Mouse (Mus musculus) liver, embryonic 14.5 days (tissue): ENCODE data around the gene Tango2. TPM values are rescaled to one million over a fixed set of nuclear protein-coding genes. Genes with fewer than 3 reads are reported as not detected.

Experiments
- ATAC-seq: fragments of 200-750 bp; cut with Nextera tagmentation; 2 replicates; pipeline ENCODE4 v1.8.0; 2017; ENCODE audit warnings: moderate number of reproducible peaks, mild to moderate bottlenecking, moderate library complexity; ENCODE audit not compliant: insufficient read depth
- DNase-seq, 3 experiments: peaks; one replicate each; pipeline ENCODE4 v3.0.0-alpha.2; 2012 to 2013; ENCODE audit warnings: low read depth in 3 of 3, low spot score in 3 of 3
- H3K27ac ChIP-seq: fragments of 300-500 bp; sonication (generic); 2 replicates; pipeline ENCODE4 v1.5.1; 2014; ENCODE audit warnings: moderate library complexity, mild to moderate bottlenecking, control low read depth, inconsistent platforms
- H3K27me3 ChIP-seq: fragments of 300-500 bp; sonication (generic); 2 replicates; pipeline ENCODE4 v1.6.1; 2014; ENCODE audit warnings: mild to moderate bottlenecking, low read length, moderate library complexity; ENCODE audit not compliant: control insufficient read depth, insufficient read depth
- H3K36me3 ChIP-seq: fragments of 300-500 bp; sonication (generic); replicated peaks from 2 replicates; pipeline ENCODE4 v1.6.1; 2014; ENCODE audit warnings: low read depth; ENCODE audit not compliant: control insufficient read depth, insufficient read depth
- H3K4me1 ChIP-seq, 2 experiments: fragments of 200-500 bp in 1 of 2; fragments of 300-500 bp in 1 of 2; sonication (generic) in 1 of 2; replicated peaks; 2 replicates each; pipeline ENCODE4 v1.6.1; 2012 to 2014; ENCODE audit warnings: antibody characterized with exemption in 1 of 2, inconsistent platforms in 1 of 2, low read length in 1 of 2; ENCODE audit not compliant: control insufficient read depth in 2 of 2, insufficient read depth in 2 of 2
- H3K4me2 ChIP-seq: fragments of 300-500 bp; sonication (generic); 2 replicates; pipeline ENCODE4 v1.6.1; 2014; ENCODE audit warnings: low read depth, mild to moderate bottlenecking, control low read depth, moderate library complexity
- H3K4me3 ChIP-seq, 2 experiments: fragments of 200-500 bp in 1 of 2; fragments of 300-500 bp in 1 of 2; sonication (generic) in 1 of 2; 2 replicates each; pipeline ENCODE4 v1.5.1; 2012 to 2014; ENCODE audit warnings: low read depth in 2 of 2, low read length in 2 of 2, mild to moderate bottlenecking in 2 of 2, control low read depth in 1 of 2, inconsistent platforms in 1 of 2, moderate library complexity in 1 of 2; ENCODE audit not compliant: insufficient read depth in 1 of 2
- H3K9ac ChIP-seq: fragments of 300-500 bp; sonication (generic); replicated peaks from 2 replicates; pipeline ENCODE4 v1.6.1; 2014; ENCODE audit warnings: mild to moderate bottlenecking, control low read depth, moderate library complexity
- H3K9me3 ChIP-seq: fragments of 300-500 bp; sonication (generic); 2 replicates; pipeline ENCODE4 v1.6.1; 2016; ENCODE audit warnings: low read length, mixed read lengths; ENCODE audit not compliant: control insufficient read depth
- CTCF ChIP-seq: IDR thresholded peaks from 2 replicates; pipeline ENCODE4 v1.5.1; 2016; ENCODE audit warnings: antibody characterized with exemption, low read depth, control low read depth
- EP300 ChIP-seq: IDR thresholded peaks from 2 replicates; pipeline ENCODE4 v1.6.1; 2016; ENCODE audit warnings: antibody characterized with exemption, low read depth
- WGBS: fragments of 180-500 bp; shearing (Covaris S2); extraction: QIAGEN DNeasy Blood & Tissue Kit; methylation state at CpG from one replicate; pipeline ENCODE4 v1.1.7; 2014; ENCODE audit not compliant: insufficient replicate concordance; 5-methylcytosine and 5-hydroxymethylcytosine counted together
- polyA plus RNA-seq, 2 experiments: library from polyadenylated mRNA; depleted of rRNA in 1 of 2; stranded (reverse) in 1 of 2; unstranded in 1 of 2; fragments of >200 nt; fragmentation: Nextera tagmentation in 1 of 2; extraction: Ambion mirVana in 1 of 2; gene quantifications; 2 replicates each; pipeline versions ENCODE4 v1.2.1 to v1.2.3; 2012 to 2014

Tango2 gene
- polyA plus RNA-seq, 2 experiments = 44.5 to 58.8 TPM

DNA sequence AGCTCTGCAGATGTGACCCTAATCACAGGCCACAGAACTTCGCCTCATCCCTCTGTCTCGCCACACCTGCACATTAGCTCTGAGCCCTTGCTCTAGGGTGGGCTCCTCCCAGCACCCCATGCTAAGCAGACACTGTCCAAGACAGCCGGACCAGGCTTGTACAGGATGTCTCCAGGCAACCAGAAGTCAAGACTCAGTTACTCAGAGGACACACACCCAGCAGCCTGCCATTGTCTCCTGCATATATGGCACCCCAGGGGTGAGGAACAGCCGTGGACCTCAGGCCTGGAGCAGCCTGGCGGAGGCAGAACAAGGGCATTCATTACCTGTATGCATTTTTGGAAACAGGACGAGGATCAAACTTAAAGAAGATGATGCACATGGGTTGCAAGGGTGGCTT is 23.9 kb downstream of the Tango2 start:
- H3K4me2 ChIP-seq = no peak overlapping the region
- H3K27ac ChIP-seq = no peak overlapping the region
- no peak overlapping the region for H3K4me3 ChIP-seq
- DNase-seq = no peak
- peaks cover 32% of the 10 kb centered on the region for H3K36me3 ChIP-seq
- H3K27me3 ChIP-seq = no peaks in the 10 kb centered on the region
- no peak for ATAC-seq
- 79% methylated on average over 6 of the region's 6 CpGs for WGBS
- TF ChIP-seq EP300 = no peak
- TF ChIP-seq CTCF = no peak
- H3K4me1 ChIP-seq = no peaks in the 10 kb centered on the region
- no peaks in the 10 kb centered on the region for H3K9me3 ChIP-seq
- no peak overlapping the region for H3K9ac ChIP-seq

GRCm38 (mm10) chr16:18323460-18323859 is 24.4 kb downstream of the Tango2 start:
- H3K4me1 ChIP-seq = no peaks in the 10 kb centered on the region
- TF ChIP-seq CTCF (no peak), EP300 (no peak)
- H3K27me3 ChIP-seq = no peaks in the 10 kb centered on the region
- no peak overlapping the region for H3K9ac ChIP-seq
- H3K9me3 ChIP-seq = no peaks in the 10 kb centered on the region
- H3K36me3 ChIP-seq = peaks cover 32% of the 10 kb centered on the region
- no peak overlapping the region for H3K4me2 ChIP-seq
- H3K27ac ChIP-seq = no peak overlapping the region
- WGBS = 86% methylated on average over 2 of the region's 2 CpGs
- no peak overlapping the region for H3K4me3 ChIP-seq
- no peak for DNase-seq
- ATAC-seq = no peak

DNA sequence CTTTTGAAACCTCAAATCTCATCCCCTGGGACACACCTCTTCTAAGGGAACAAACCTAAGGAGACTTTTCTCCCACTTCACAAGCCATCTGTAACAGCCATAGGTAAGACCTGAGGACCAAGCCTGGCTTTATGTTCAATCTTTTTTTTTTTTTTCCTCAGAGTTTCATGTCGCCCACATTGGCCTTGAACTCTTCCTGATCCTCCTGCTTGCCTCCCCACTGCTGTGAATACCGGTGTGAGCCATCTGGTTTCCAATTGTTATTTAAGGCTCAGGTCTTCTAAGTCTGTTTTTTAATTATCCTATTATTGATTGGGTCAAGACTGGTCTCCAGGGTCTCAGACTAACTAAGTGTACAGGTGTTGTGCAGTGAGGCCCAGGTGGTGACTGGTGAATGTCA is 26.5 kb downstream of the Tango2 start:
- TF ChIP-seq EP300 (no peak), CTCF (no peak)
- H3K27me3 ChIP-seq = no peaks in the 10 kb centered on the region
- H3K27ac ChIP-seq = no peak overlapping the region
- peaks cover 38% of the 10 kb centered on the region for H3K36me3 ChIP-seq
- H3K9me3 ChIP-seq = no peaks in the 10 kb centered on the region
- DNase-seq (no peak), ATAC-seq (no peak)
- no peak overlapping the region for H3K9ac ChIP-seq
- H3K4me2 ChIP-seq = no peak overlapping the region
- WGBS = 68% methylated on average over 2 of the region's 2 CpGs
- H3K4me1 ChIP-seq = no peaks in the 10 kb centered on the region
- H3K4me3 ChIP-seq = no peak overlapping the region

DNA sequence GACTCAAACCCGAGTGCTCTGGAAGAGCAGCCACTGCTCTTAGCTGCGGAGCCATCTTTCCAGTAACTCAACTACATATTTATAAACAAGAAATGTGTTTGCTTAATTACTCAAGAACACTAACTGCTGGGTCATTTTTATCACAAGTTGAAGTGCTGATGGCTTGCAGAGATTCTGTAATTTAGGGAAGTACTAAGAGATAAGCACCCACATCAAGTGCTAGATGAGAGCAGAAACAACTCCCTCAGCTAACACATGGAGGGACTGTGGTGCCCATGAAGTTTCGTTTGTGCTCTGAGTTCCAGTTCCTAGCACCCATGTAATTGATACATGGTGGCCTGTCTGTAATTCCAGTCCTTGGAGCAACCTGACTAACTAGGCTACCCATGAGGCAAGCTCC is 28.9 kb downstream of the Tango2 start:
- no peak for ATAC-seq
- DNase-seq = no peak
- WGBS = 56% methylated on average over 3 of the region's 3 CpGs

GRCm38 (mm10) chr16:18308159-18308558 is 39.7 kb downstream of the Tango2 start:
- no peak overlapping the region for H3K9ac ChIP-seq
- H3K4me3 ChIP-seq = no peak overlapping the region
- TF ChIP-seq EP300 (no peak), CTCF (no peak)
- no peaks in the 10 kb centered on the region for H3K27me3 ChIP-seq
- no peak overlapping the region for H3K27ac ChIP-seq
- H3K4me1 ChIP-seq = no peaks in the 10 kb centered on the region
- H3K9me3 ChIP-seq = no peaks in the 10 kb centered on the region
- H3K36me3 ChIP-seq = peaks cover 39% of the 10 kb centered on the region
- WGBS = 12% methylated on average over 1 of the region's 1 CpGs
- ATAC-seq = no peak; the same call in 1 of the 2 replicates
- DNase-seq = no peak
- no peak overlapping the region for H3K4me2 ChIP-seq

More for the DNA sequence above, 28.9 kb downstream of the Tango2 start:
- H3K9ac ChIP-seq = no peak overlapping the region
- no peaks in the 10 kb centered on the region for H3K4me1 ChIP-seq
- H3K36me3 ChIP-seq = peaks cover 35% of the 10 kb centered on the region
- no peak overlapping the region for H3K27ac ChIP-seq
- no peaks in the 10 kb centered on the region for H3K9me3 ChIP-seq
- no peak for TF ChIP-seq CTCF
- TF ChIP-seq EP300 = no peak
- no peak overlapping the region for H3K4me2 ChIP-seq
- no peak overlapping the region for H3K4me3 ChIP-seq
- H3K27me3 ChIP-seq = no peaks in the 10 kb centered on the region
